ENCODE assay signal across 13 mouse cellular contexts in the genomic region with DNA sequence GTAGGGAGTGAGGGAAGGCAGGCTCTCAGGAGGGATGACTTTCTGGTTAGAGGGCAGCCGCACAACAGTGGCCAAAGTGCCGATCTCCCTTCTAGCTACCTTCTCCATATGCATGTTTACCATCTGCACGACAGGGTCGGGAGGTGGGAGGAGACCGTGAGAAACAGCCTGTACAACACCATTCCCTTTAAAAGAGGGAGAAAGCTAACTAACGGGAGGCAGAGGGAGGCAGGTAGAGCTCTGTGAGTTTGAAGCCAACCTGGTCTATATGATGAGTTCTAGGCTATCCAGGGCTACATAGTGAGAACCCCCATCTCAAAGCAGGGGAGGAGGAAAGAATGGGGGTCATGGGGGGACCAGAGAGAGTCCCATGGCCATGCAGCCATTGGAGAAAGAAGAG. TPM values are rescaled to one million over a fixed set of nuclear protein-coding genes. Genes with fewer than 3 reads are reported as not detected.
A peak's percentile ranks its signal among the peaks of the same experiment; 100 is the strongest.
DNase-seq lines count a peak whose midpoint lies in the region; ATAC-seq lines count a peak whose summit lies in the region.
"Had no signal": no experiment of that assay in that cellular context is flagged by ENCODE, and none has a peak within 500 bp of the region (broad histone marks: within the 10 kb centered on the region; RNA-seq: fewer than 3 reads in every experiment).

No protein-coding gene starts in this region.

- WGBS in heart, embryonic 11.5 days (ENCODE audit: insufficient replicate concordance): 20% methylated on average over 6 of the region's 6 CpGs
- 29% methylated on average over 6 of the region's 6 CpGs for WGBS in lung, embryonic 16.5 days
- WGBS in heart, embryonic 16.5 days: 33% methylated on average over 6 of the region's 6 CpGs
- 59% methylated on average over 6 of the region's 6 CpGs for WGBS in macrophage (ENCODE audit: missing documents)
- whole genome bisulfite sequencing in midbrain, embryonic 10.5 days: 56% methylated on average over 6 of the region's 6 CpGs

- no peaks in the 10 kb centered on the region for H3K9me3 ChIP-seq in heart, embryonic 11.5 days (replicated peaks; ENCODE audit: control insufficient read depth, low read length)
- H3K9me3 ChIP-seq in lung, embryonic 16.5 days (ENCODE audit: control insufficient read depth, low read length): no peaks in the 10 kb centered on the region
- H3K9me3 ChIP-seq in heart, embryonic 16.5 days (replicated peaks; ENCODE audit: control insufficient read depth, low read length): no peaks in the 10 kb centered on the region
- H3K9me3 ChIP-seq in midbrain, embryonic 10.5 days (replicated peaks): no peaks in the 10 kb centered on the region
- H3K9me3 ChIP-seq: midbrain, embryonic 12.5 days had no signal

- H3K4me2 ChIP-seq in heart, embryonic 11.5 days: peak overlapping the region; percentile 44; the same call in 1 of the 2 replicates
- no peak overlapping the region; the same call in 1 of the 2 replicates for H3K4me2 ChIP-seq in lung, embryonic 16.5 days (ENCODE audit: low read depth, low read length)
- peak overlapping the region; percentile 52 for H3K4me2 ChIP-seq in heart, embryonic 16.5 days (ENCODE audit: low read depth, low read length)
- H3K4me2 ChIP-seq: midbrain, embryonic 12.5 days had no signal

- peaks cover 36% of the 10 kb centered on the region for H3K27me3 ChIP-seq in heart, embryonic 11.5 days (ENCODE audit: control insufficient read depth, insufficient read depth, low read length)
- H3K27me3 ChIP-seq in lung, embryonic 16.5 days (ENCODE audit: control insufficient read depth, insufficient read depth, low read depth, low read length): peaks cover 37% of the 10 kb centered on the region
- H3K27me3 ChIP-seq in heart, embryonic 16.5 days (ENCODE audit: control insufficient read depth, insufficient read depth, low read length): peaks cover 27% of the 10 kb centered on the region
- H3K27me3 ChIP-seq in midbrain, embryonic 10.5 days (ENCODE audit: low read depth, poor library complexity, severe bottlenecking): peaks cover 82% of the 10 kb centered on the region

- H3K4me3 ChIP-seq in heart, embryonic 11.5 days (ENCODE audit: low read depth, low read length): no peak overlapping the region
- H3K4me3 ChIP-seq in lung, embryonic 16.5 days (ENCODE audit: low read length): no peak overlapping the region
- no peak overlapping the region for H3K4me3 ChIP-seq in heart, embryonic 16.5 days (ENCODE audit: low read length)
- no peak overlapping the region for H3K4me3 ChIP-seq in macrophage (ENCODE audit: inconsistent target)
- H3K4me3 ChIP-seq in midbrain, embryonic 10.5 days: no peak overlapping the region
- H3K4me3 ChIP-seq: left cerebral cortex, adult 2 months; midbrain, embryonic 12.5 days had no signal

- H3K9ac ChIP-seq in heart, embryonic 11.5 days (ENCODE audit: low read depth, low read length): 0 out of 2 replicates have a peak overlapping the region, but pooled peaks have one; percentile 12
- H3K9ac ChIP-seq in lung, embryonic 16.5 days (ENCODE audit: low read length): no peak overlapping the region
- no peak overlapping the region for H3K9ac ChIP-seq in heart, embryonic 16.5 days (ENCODE audit: low read length)
- H3K9ac ChIP-seq: midbrain, embryonic 12.5 days had no signal

- H3K27ac ChIP-seq in heart, embryonic 11.5 days (ENCODE audit: low read depth, low read length): peak overlapping the region; percentile 65
- H3K27ac ChIP-seq in lung, embryonic 16.5 days (ENCODE audit: low read length): peak overlapping the region; percentile 14
- H3K27ac ChIP-seq in heart, embryonic 16.5 days (ENCODE audit: low read length): peak overlapping the region; percentile 73
- peak overlapping the region; percentile 72 for H3K27ac ChIP-seq in macrophage
- no peak overlapping the region for H3K27ac ChIP-seq in midbrain, embryonic 10.5 days (replicated peaks)
- H3K27ac ChIP-seq: midbrain, embryonic 12.5 days had no signal

- H3K79me2 ChIP-seq in macrophage (ENCODE audit: inconsistent target): peaks cover 45% of the 10 kb centered on the region; the same call in 1 of the 2 replicates

- no peak for DNase-seq in heart, postnatal 25 days (ENCODE audit: low spot score)
- DNase-seq in lung, postnatal 14 days: no peak
- no peak for DNase-seq in Muller cell, postnatal 12 days (ENCODE audit: inconsistent ontology term)
- no peak for DNase-seq in midbrain, embryonic 10.5 days (ENCODE audit: low spot score)
- DNase-seq: cerebellum, adult 8-10 months; embryo, embryonic 11 days had no signal

- intact Hi-C loops in heart, postnatal 25 days (cut with DNase I): no loop called here

- no peak for ATAC-seq in heart, embryonic 11.5 days (replicated peaks; ENCODE audit: insufficient number of reproducible peaks, low FRiP score, low TSS enrichment)
- no peak for ATAC-seq in lung, embryonic 16.5 days (ENCODE audit: low read depth)
- ATAC-seq in heart, embryonic 16.5 days (replicated peaks; ENCODE audit: extremely low read depth, insufficient read depth, low FRiP score): no peak

- H3K36me3 ChIP-seq in heart, embryonic 11.5 days (ENCODE audit: control insufficient read depth, insufficient read depth, low read length): no peaks in the 10 kb centered on the region; the same call in 1 of the 2 replicates
- no peaks in the 10 kb centered on the region for H3K36me3 ChIP-seq in lung, embryonic 16.5 days (ENCODE audit: control insufficient read depth, insufficient read depth, low read length)
- no peaks in the 10 kb centered on the region for H3K36me3 ChIP-seq in heart, embryonic 16.5 days (ENCODE audit: control insufficient read depth, insufficient read depth)
- H3K36me3 ChIP-seq in macrophage (ENCODE audit: inconsistent target): peaks cover 34% of the 10 kb centered on the region
- no peaks in the 10 kb centered on the region for H3K36me3 ChIP-seq in midbrain, embryonic 10.5 days
- H3K36me3 ChIP-seq: midbrain, embryonic 12.5 days had no signal

- H3K4me1 ChIP-seq in heart, embryonic 11.5 days (ENCODE audit: control insufficient read depth, insufficient read depth, low read length): peaks cover 59% of the 10 kb centered on the region
- peaks cover 45% of the 10 kb centered on the region for H3K4me1 ChIP-seq in lung, embryonic 16.5 days (replicated peaks; ENCODE audit: control insufficient read depth, insufficient read depth, low read length)
- H3K4me1 ChIP-seq in heart, embryonic 16.5 days (ENCODE audit: control insufficient read depth, insufficient read depth, low read length): peaks cover 52% of the 10 kb centered on the region
- peaks cover 54% of the 10 kb centered on the region for H3K4me1 ChIP-seq in midbrain, embryonic 10.5 days

RNA-seq across cellular contexts. Expression of gene Gngt2, which starts 1.2 kb away (rescaled TPM):
- 43.1 and 44.6 TPM in 2 replicates for polyA plus RNA-seq in heart, embryonic 11.5 days (2014; fragmentation: Nextera tagmentation; extraction: Ambion mirVana)
- 10 to 100 TPM; 20.6 to 21.9 TPM for total RNA-seq in heart, postnatal 25 days (2021)
- polyA plus RNA-seq in lung, embryonic 16.5 days (2015; fragmentation: Nextera tagmentation; extraction: Ambion mirVana): 21.7 and 28.2 TPM in 2 replicates
- 30.3 and 34.7 TPM in 2 replicates for polyA plus RNA-seq in heart, embryonic 16.5 days (2015; fragmentation: Nextera tagmentation; extraction: Ambion mirVana)
- 10 to 100 TPM in 20 of 26 experiments, 1 to 10 TPM in 6; 3.8 to 78.4 (median 31.9) TPM for total RNA-seq in macrophage (2018; cell fraction: chromatin; rRNA removed)
- total RNA-seq in macrophage (2018; cell fraction: cytosol; rRNA removed): 100 to 1,000 TPM; 135 to 329 (median 231) TPM
- 100 to 1,000 TPM in 8 of 26 experiments, 10 to 100 TPM in 18; 11.9 to 175 (median 78.7) TPM for total RNA-seq in macrophage (2018; cell fraction: nucleus; rRNA removed)
- 226 to 415 TPM (median 244 TPM) in 3 replicates for polyA plus RNA-seq in macrophage (2018)
- polyA plus RNA-seq in midbrain, embryonic 10.5 days (2016; fragmentation: Nextera tagmentation; extraction: Ambion mirVana): 4.4 and 6.1 TPM in 2 replicates

RNA-seq across cellular contexts. Expression of gene Abi3, which starts 6.4 kb away (rescaled TPM):
- 11.5 and 21.1 TPM in 2 replicates for polyA plus RNA-seq in heart, embryonic 11.5 days (2014; fragmentation: Nextera tagmentation; extraction: Ambion mirVana)
- total RNA-seq in heart, postnatal 25 days (2021): 10 to 100 TPM in 1 of 2 experiments, 1 to 10 TPM in 1; 8.8 to 10.4 TPM
- 16.0 and 18.1 TPM in 2 replicates for polyA plus RNA-seq in lung, embryonic 16.5 days (2015; fragmentation: Nextera tagmentation; extraction: Ambion mirVana)
- polyA plus RNA-seq in heart, embryonic 16.5 days (2015; fragmentation: Nextera tagmentation; extraction: Ambion mirVana): 19.6 and 28.0 TPM in 2 replicates
- 100 to 1,000 TPM in 2 of 26 experiments, 10 to 100 TPM in 22, 1 to 10 TPM in 2; 5.7 to 110 (median 41.7) TPM for total RNA-seq in macrophage (2018; cell fraction: chromatin; rRNA removed)
- 10 to 100 TPM; 10.2 to 71.2 (median 34.2) TPM for total RNA-seq in macrophage (2018; cell fraction: cytosol; rRNA removed)
- 10 to 100 TPM; 10.8 to 88.2 (median 46.4) TPM for total RNA-seq in macrophage (2018; cell fraction: nucleus; rRNA removed)
- 22.4 to 35.6 TPM (median 30.2 TPM) in 3 replicates for polyA plus RNA-seq in macrophage (2018)
- 3.5 and 3.6 TPM in 2 replicates for polyA plus RNA-seq in midbrain, embryonic 10.5 days (2016; fragmentation: Nextera tagmentation; extraction: Ambion mirVana)

RNA-seq across cellular contexts. Expression of gene Phospho1, which starts 11.5 kb away (rescaled TPM):
- polyA plus RNA-seq in heart, embryonic 11.5 days (2014; fragmentation: Nextera tagmentation; extraction: Ambion mirVana): 1.1 TPM in 1 of 2 replicates, not detected in the other
- total RNA-seq in heart, postnatal 25 days (2021): 100 to 1,000 TPM; 174 to 181 TPM
- polyA plus RNA-seq in lung, embryonic 16.5 days (2015; fragmentation: Nextera tagmentation; extraction: Ambion mirVana): 0.47 and 1.7 TPM in 2 replicates
- polyA plus RNA-seq in heart, embryonic 16.5 days (2015; fragmentation: Nextera tagmentation; extraction: Ambion mirVana): 3.2 and 3.3 TPM in 2 replicates
- 1 to 10 TPM in 6 of 26 experiments, under 1 TPM in 3, not detected in 17; 0.41 to 4.3 (median 1.5) TPM for total RNA-seq in macrophage (2018; cell fraction: chromatin; rRNA removed)
- 10 to 100 TPM in 8 of 26 experiments, 1 to 10 TPM in 18; 1.5 to 25.0 (median 5.8) TPM for total RNA-seq in macrophage (2018; cell fraction: cytosol; rRNA removed)
- total RNA-seq in macrophage (2018; cell fraction: nucleus; rRNA removed): 1 to 10 TPM in 22 of 26 experiments, under 1 TPM in 3, not detected in 1; 0.29 to 7.2 (median 1.8) TPM
- 6.3 to 10.9 TPM (median 7.8 TPM) in 3 replicates for polyA plus RNA-seq in macrophage (2018)
- 0.30 TPM in 1 of 2 replicates, not detected in the other for polyA plus RNA-seq in midbrain, embryonic 10.5 days (2016; fragmentation: Nextera tagmentation; extraction: Ambion mirVana)
- polyA plus RNA-seq: inflammation-experienced regulatory T-cells, adult 6 months; midbrain, embryonic 12.5 days had no signal
